19 mouse cellular contexts compared by ENCODE assay signal in genomic region chr13:109622207-109622606, GRCm38 (mm10).
DNase-seq lines count a peak whose midpoint lies in the region; ATAC-seq and TF ChIP-seq lines count a peak whose summit lies in the region.
"Had no signal": no experiment of that assay in that cellular context is flagged by ENCODE, and none has a peak within 500 bp of the region (broad histone marks: within the 10 kb centered on the region; RNA-seq: fewer than 3 reads in every experiment).

No protein-coding gene starts in this region.

- 51% methylated on average over 5 of the region's 5 CpGs for WGBS in heart, embryonic 10.5 days
- 34% methylated on average over 5 of the region's 5 CpGs for WGBS in heart, postnatal 0 days
- WGBS in liver, embryonic 12.5 days (ENCODE audit: insufficient replicate concordance), result 51% methylated on average over 5 of the region's 5 CpGs
- 58% methylated on average over 5 of the region's 5 CpGs for WGBS in liver, postnatal 0 days (ENCODE audit: insufficient replicate concordance)

- no peaks in the 10 kb centered on the region for H3K9me3 ChIP-seq in heart, embryonic 10.5 days
- H3K9me3 ChIP-seq in heart, postnatal 0 days (replicated peaks; ENCODE audit: control insufficient read depth, low read length), result no peaks in the 10 kb centered on the region
- H3K9me3 ChIP-seq in liver, embryonic 12.5 days (replicated peaks), result no peaks in the 10 kb centered on the region
- no peaks in the 10 kb centered on the region for H3K9me3 ChIP-seq in liver, postnatal 0 days (ENCODE audit: low read length)
- H3K9me3 ChIP-seq: embryonic facial prominence, embryonic 10.5 days; forebrain, embryonic 12.5 days; midbrain, embryonic 10.5 days had no signal

- peak; percentile 32 for TF ChIP-seq CTCF in heart, postnatal 0 days (IDR thresholded peaks at IDR 0.05; ENCODE audit: low read depth)
- peak; percentile 54 for TF ChIP-seq CTCF in liver, postnatal 0 days (IDR thresholded peaks at IDR 0.05; ENCODE audit: low read depth)

- H3K36me3 ChIP-seq in heart, embryonic 10.5 days, result no peaks in the 10 kb centered on the region
- H3K36me3 ChIP-seq in heart, postnatal 0 days (replicated peaks; ENCODE audit: control insufficient read depth, insufficient read depth, low read length), result no peaks in the 10 kb centered on the region
- H3K36me3 ChIP-seq in liver, embryonic 12.5 days, result no peaks in the 10 kb centered on the region
- no peaks in the 10 kb centered on the region for H3K36me3 ChIP-seq in liver, postnatal 0 days (replicated peaks; ENCODE audit: insufficient read depth, low read length)
- H3K36me3 ChIP-seq: embryonic facial prominence, embryonic 10.5 days; forebrain, embryonic 12.5 days; midbrain, embryonic 10.5 days had no signal

- DNase-seq in heart, embryonic 10.5 days (ENCODE audit: low spot score), result no peak
- no peak for DNase-seq in heart, adult 18-20 months
- DNase-seq in heart, postnatal 0 days (ENCODE audit: low spot score), result no peak
- DNase-seq in heart, postnatal 4 days, result no peak
- DNase-seq in liver, result no peak
- DNase-seq in liver, postnatal 0 days, result no peak
- DNase-seq in spleen, adult 12 weeks (ENCODE audit: low spot score), result no peak
- DNase-seq: adrenal gland, postnatal 36 days; cerebellum, adult 18-20 months; gastrocnemius, postnatal 10 days; kidney, adult 8-10 months; lung, adult 18-20 months; lung, postnatal 36 days; right cerebral cortex, postnatal 4 days; thymus, postnatal 14 days had no signal

- peak overlapping the region; percentile 36; the same call in 1 of the 2 replicates for H3K4me2 ChIP-seq in heart, postnatal 0 days (ENCODE audit: low read depth, low read length)
- H3K4me2 ChIP-seq in liver, embryonic 12.5 days, result peak overlapping the region; percentile 19; the same call in 1 of the 2 replicates
- no peak overlapping the region for H3K4me2 ChIP-seq in liver, postnatal 0 days (ENCODE audit: low read depth, low read length)
- H3K4me2 ChIP-seq: forebrain, embryonic 12.5 days had no signal

- no peak overlapping the region for H3K4me3 ChIP-seq in heart, embryonic 10.5 days
- no peak overlapping the region for H3K4me3 ChIP-seq in heart, postnatal 0 days (ENCODE audit: low read depth, low read length)
- no peak overlapping the region for H3K4me3 ChIP-seq in liver, embryonic 12.5 days
- no peak overlapping the region for H3K4me3 ChIP-seq in liver, postnatal 0 days (ENCODE audit: low read depth, low read length)
- H3K4me3 ChIP-seq: embryonic facial prominence, embryonic 10.5 days; forebrain, embryonic 12.5 days; midbrain, embryonic 10.5 days had no signal

- TF ChIP-seq EP300 in heart, postnatal 0 days (IDR thresholded peaks at IDR 0.05; ENCODE audit: low read depth), result no peak
- no peak for TF ChIP-seq EP300 in liver, postnatal 0 days (IDR thresholded peaks at IDR 0.05; ENCODE audit: low read depth)

- no peak overlapping the region for H3K9ac ChIP-seq in heart, postnatal 0 days (replicated peaks; ENCODE audit: low read depth, low read length)
- H3K9ac ChIP-seq in liver, embryonic 12.5 days, result no peak overlapping the region
- H3K9ac ChIP-seq in liver, postnatal 0 days (replicated peaks), result no peak overlapping the region
- H3K9ac ChIP-seq: forebrain, embryonic 12.5 days had no signal

- no peaks in the 10 kb centered on the region for H3K27me3 ChIP-seq in heart, embryonic 10.5 days (ENCODE audit: insufficient read depth, poor library complexity, severe bottlenecking)
- H3K27me3 ChIP-seq in heart, postnatal 0 days (ENCODE audit: control insufficient read depth, insufficient read depth, low read length), result no peaks in the 10 kb centered on the region
- H3K27me3 ChIP-seq in liver, embryonic 12.5 days (replicated peaks), result no peaks in the 10 kb centered on the region
- H3K27me3 ChIP-seq in liver, postnatal 0 days (ENCODE audit: insufficient read depth, low read length), result no peaks in the 10 kb centered on the region
- H3K27me3 ChIP-seq: forebrain, embryonic 12.5 days had no signal

- no peak for ATAC-seq in heart, postnatal 0 days (ENCODE audit: insufficient read depth, low read depth)
- 0 out of 2 replicates have a peak, but pooled peaks have one; percentile 37 for ATAC-seq in liver, embryonic 12.5 days
- ATAC-seq in liver, postnatal 0 days, result no peak

- H3K4me1 ChIP-seq in heart, embryonic 10.5 days, result peaks cover 28% of the 10 kb centered on the region
- no peaks in the 10 kb centered on the region for H3K4me1 ChIP-seq in heart, postnatal 0 days (ENCODE audit: control insufficient read depth, insufficient read depth)
- H3K4me1 ChIP-seq in liver, embryonic 12.5 days, result peaks cover 25% of the 10 kb centered on the region
- H3K4me1 ChIP-seq in liver, postnatal 0 days (ENCODE audit: insufficient read depth), result no peaks in the 10 kb centered on the region
- H3K4me1 ChIP-seq: embryonic facial prominence, embryonic 10.5 days; forebrain, embryonic 12.5 days; midbrain, embryonic 10.5 days had no signal

- peak overlapping the region; percentile 43 for H3K27ac ChIP-seq in heart, embryonic 10.5 days
- no peak overlapping the region for H3K27ac ChIP-seq in heart, postnatal 0 days (ENCODE audit: low read depth)
- no peak overlapping the region for H3K27ac ChIP-seq in liver, embryonic 12.5 days
- H3K27ac ChIP-seq in liver, postnatal 0 days (ENCODE audit: low read depth), result no peak overlapping the region
- H3K27ac ChIP-seq: embryonic facial prominence, embryonic 10.5 days; forebrain, embryonic 12.5 days; midbrain, embryonic 10.5 days had no signal
